Mouse (Mus musculus) limb, embryonic 10.5 days (tissue): ENCODE data around the gene Carmil1. TPM values are rescaled to one million over a fixed set of nuclear protein-coding genes. Genes with fewer than 3 reads are reported as not detected.

Source experiments
- DNase-seq: peaks from one replicate; pipeline ENCODE4 v3.0.0-alpha.2; 2017; ENCODE audit warnings: low spot score
- H3K27ac ChIP-seq: fragments of 300-500 bp; sonication (generic); 2 replicates; pipeline ENCODE4 v1.5.1; 2016; ENCODE audit warnings: mild to moderate bottlenecking
- H3K27me3 ChIP-seq: fragments of 300-500 bp; sonication (generic); 2 replicates; pipeline ENCODE4 v1.6.1; 2016; ENCODE audit warnings: low read depth, mild to moderate bottlenecking; ENCODE audit not compliant: poor library complexity, severe bottlenecking
- H3K36me3 ChIP-seq: fragments of 300-500 bp; sonication (generic); 2 replicates; pipeline ENCODE4 v1.6.1; 2016; ENCODE audit warnings: mild to moderate bottlenecking, moderate library complexity
- H3K4me1 ChIP-seq: fragments of 300-500 bp; sonication (generic); 2 replicates; pipeline ENCODE4 v1.6.1; 2016
- H3K4me3 ChIP-seq: fragments of 300-500 bp; sonication (generic); 2 replicates; pipeline ENCODE4 v1.5.1; 2016; ENCODE audit warnings: mild to moderate bottlenecking, moderate library complexity
- H3K9me3 ChIP-seq: fragments of 300-500 bp; sonication (generic); replicated peaks from 2 replicates; pipeline ENCODE4 v1.6.1; 2016; ENCODE audit warnings: mild to moderate bottlenecking
- WGBS: fragments of 180-500 bp; shearing (Covaris S2); methylation state at CpG from one replicate; pipeline ENCODE4 v1.1.7; 2016; 5-methylcytosine and 5-hydroxymethylcytosine counted together
- polyA plus RNA-seq: library from polyadenylated mRNA; unstranded; fragments of >200 nt; fragmentation: Nextera tagmentation; extraction: Ambion mirVana; gene quantifications from 2 replicates; pipeline ENCODE4 v1.2.1, GENCODE M21; 2016

The Carmil1 gene
- polyA plus RNA-seq, 1 experiment from 2014 or later = 33.1 TPM

DNA sequence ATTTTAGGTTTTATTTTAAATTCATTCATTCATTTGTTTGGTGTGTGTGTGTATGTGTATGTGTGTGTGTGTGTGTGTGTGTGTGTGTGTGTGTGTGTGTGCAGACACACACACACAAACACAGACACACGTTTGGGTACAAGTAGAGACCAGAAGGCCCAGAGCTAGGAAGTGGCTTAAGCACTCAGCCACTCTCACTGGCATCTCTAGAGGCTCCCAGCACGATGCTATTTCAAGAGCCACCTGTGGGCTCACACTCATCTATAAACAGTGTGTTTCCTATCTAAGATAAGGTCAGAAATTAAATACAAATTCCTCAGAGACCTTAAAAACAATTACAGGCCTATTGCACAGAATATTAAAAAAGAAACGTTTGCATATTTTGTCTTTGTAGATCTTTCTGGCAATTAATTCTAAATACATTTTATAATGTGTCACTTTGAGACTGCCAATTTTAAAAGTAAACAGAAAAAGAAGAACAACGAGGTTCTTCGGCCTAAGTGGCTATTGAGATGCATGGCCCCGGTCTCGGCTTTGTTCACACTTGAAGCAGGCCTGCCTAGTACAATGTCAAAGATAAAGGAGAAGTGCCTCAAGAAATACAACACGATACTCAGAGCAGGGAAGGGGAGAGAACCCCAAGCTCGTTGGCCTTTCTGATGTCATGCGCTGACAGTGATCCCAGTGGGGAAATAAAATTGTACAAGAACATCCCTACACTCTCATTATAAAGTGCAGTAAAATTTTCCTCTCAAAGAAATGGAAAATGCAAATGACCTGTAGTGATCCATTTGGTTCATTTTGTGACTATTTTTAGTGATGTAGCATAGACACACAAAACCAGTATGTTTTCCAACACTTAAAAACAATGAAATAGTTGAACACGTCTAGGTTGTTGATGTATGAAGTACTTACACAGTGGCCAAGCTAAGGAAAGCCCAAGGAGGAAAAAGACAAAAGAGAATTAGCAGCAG, 179.2 kb downstream of the Carmil1 start:
- no peak for DNase-seq
- H3K4me1 ChIP-seq = peaks cover 17% of the 10 kb centered on the region
- H3K27me3 ChIP-seq = no peaks in the 10 kb centered on the region
- no peaks in the 10 kb centered on the region for H3K9me3 ChIP-seq
- H3K36me3 ChIP-seq = no peaks in the 10 kb centered on the region
- no peak overlapping the region for H3K27ac ChIP-seq
- H3K4me3 ChIP-seq = no peak overlapping the region
- WGBS = 85% methylated on average over 11 of the region's 11 CpGs

DNA sequence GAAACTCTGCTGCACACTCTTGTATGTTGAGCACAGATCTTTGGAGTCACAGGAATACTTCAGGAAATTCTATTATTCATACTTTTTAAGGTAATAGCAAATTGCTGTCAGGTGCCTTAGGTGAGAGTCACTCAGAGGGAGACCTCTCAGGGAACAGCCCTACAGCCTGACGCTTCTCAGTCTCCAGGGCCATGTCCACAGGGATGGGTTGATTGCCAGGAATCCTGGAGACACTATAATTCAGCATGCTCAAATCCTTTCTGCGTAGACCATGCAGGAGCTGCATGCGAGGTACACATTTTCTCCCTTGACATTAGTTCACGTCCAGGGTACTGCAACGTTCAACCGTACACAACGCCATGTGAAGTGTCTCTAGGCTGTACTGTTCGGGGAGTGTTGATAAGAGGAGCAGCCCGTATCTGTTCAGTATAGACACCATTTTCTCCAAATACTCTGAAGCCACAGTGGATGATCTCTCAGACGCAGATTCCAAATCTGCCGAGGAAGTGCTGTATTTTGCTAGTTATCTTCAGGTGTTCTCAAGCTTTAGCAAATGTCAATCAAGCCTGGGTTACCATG, 180.0 kb downstream of the Carmil1 start:
- DNase-seq = no peak
- 92% methylated on average over 11 of the region's 11 CpGs for WGBS
- H3K27ac ChIP-seq = no peak overlapping the region
- H3K36me3 ChIP-seq = no peaks in the 10 kb centered on the region
- no peak overlapping the region for H3K4me3 ChIP-seq
- peaks cover 9% of the 10 kb centered on the region for H3K4me1 ChIP-seq
- no peaks in the 10 kb centered on the region for H3K9me3 ChIP-seq
- H3K27me3 ChIP-seq = no peaks in the 10 kb centered on the region

DNA sequence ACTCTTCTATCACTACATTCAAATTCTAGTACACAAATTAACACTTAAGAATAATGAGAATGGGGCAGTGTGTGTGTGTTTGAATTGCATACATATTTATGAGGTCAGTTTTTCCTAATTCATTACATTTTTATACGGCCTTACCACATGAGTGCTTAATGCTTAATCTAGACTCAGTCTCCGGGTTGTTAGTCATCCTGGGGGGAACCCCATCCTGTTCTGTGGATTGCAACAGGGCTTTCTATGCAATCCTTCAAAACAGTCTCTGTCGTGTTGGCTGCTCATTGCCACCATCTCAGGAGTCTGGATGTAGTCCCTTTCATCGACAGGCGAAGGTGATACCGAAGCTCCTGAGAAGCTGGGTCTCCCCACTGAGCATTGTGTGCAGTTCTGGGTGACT, 184.0 kb downstream of the Carmil1 start:
- H3K9me3 ChIP-seq = no peaks in the 10 kb centered on the region
- WGBS = 93% methylated on average over 6 of the region's 6 CpGs
- H3K27ac ChIP-seq = no peak overlapping the region
- no peaks in the 10 kb centered on the region for H3K36me3 ChIP-seq
- H3K27me3 ChIP-seq = no peaks in the 10 kb centered on the region
- no peak for DNase-seq
- H3K4me3 ChIP-seq = no peak overlapping the region
- no peaks in the 10 kb centered on the region for H3K4me1 ChIP-seq

DNA sequence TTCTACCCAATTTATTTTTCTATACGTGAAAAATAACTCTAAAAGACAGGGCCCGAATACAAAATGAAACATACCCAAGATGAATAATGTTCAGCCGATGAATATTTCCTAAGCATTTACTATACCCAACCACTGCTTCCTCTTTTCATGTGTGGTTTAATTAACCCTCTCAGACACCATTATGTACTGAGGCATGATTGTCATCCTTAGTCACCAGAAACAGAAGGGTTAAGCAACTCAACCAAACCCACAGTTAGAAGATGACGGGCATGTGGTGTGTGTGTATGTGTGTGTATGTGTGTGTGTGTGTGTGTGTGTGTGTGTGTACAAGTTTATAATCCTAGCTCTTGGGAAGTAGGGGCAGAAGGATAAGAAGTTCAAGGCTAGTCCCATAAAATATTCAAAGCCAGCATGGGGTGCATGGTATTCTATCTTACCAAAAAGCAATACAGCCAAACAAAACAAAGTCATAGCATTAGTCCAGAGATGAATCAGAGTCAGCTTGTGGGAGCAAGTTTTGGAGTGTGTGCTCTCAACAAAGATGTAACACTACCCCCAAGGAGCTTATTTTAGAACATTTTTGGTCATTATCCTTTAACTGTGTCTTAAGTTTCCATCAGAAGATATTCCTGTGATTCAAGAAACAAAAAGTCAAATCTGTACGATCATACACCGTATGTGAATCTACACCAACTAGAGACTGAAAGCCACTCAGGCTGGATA, 185.6 kb downstream of the Carmil1 start:
- no peak overlapping the region for H3K4me3 ChIP-seq
- no peaks in the 10 kb centered on the region for H3K27me3 ChIP-seq
- WGBS = 94% methylated on average over 6 of the region's 6 CpGs
- no peaks in the 10 kb centered on the region for H3K4me1 ChIP-seq
- no peak for DNase-seq
- no peaks in the 10 kb centered on the region for H3K36me3 ChIP-seq
- no peak overlapping the region for H3K27ac ChIP-seq
- H3K9me3 ChIP-seq = no peaks in the 10 kb centered on the region

DNA sequence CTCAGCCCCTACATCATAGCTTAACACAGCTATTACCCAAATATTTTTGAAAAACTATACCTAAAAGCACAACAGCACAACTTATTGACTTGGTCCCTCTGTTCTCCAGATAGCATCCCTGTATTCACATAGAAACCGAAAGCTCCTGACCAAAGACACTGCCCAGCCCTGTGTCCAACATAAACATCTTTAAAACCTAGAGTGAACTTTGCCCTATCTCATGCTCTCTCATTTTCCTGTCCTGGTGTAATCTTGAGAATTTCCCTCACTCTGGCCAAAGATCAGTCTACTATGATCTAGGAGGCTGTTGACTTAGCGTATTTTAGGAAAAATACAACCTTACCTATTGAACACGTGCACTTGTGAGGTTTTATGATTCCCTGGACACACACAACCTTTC, 187.5 kb downstream of the Carmil1 start:
- Histone ChIP-seq H3K9me3 (no peaks in the 10 kb centered on the region), H3K27me3 (no peaks in the 10 kb centered on the region), H3K36me3 (no peaks in the 10 kb centered on the region), H3K4me1 (no peaks in the 10 kb centered on the region), H3K27ac (no peak overlapping the region), H3K4me3 (no peak overlapping the region)
- 87% methylated on average over 3 of the region's 3 CpGs for whole genome bisulfite sequencing
- DNase-seq = no peak

DNA sequence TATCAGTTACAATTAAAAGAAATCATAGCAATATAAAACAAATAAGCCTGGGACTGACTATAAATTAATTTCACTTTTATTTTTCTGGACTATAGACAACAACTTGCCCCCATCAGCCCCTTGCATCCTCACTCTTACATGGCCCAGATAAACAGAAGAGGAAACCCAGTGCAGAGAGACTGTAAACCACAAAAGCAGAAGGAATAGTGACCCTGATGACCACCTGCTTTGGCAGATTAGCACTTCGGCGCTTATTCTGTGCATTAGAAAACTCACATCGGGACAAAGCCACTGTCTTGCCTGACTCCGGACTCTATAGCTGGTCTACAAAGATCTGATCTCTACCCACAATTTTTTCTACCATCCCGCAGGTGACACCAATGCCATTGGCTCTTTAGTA, 188.5 kb downstream of the Carmil1 start:
- DNase-seq = no peak
- Histone ChIP-seq H3K4me1 (no peaks in the 10 kb centered on the region), H3K27me3 (no peaks in the 10 kb centered on the region), H3K27ac (no peak overlapping the region), H3K4me3 (no peak overlapping the region), H3K9me3 (no peaks in the 10 kb centered on the region), H3K36me3 (no peaks in the 10 kb centered on the region)
- 93% methylated on average over 5 of the region's 5 CpGs for WGBS

DNA sequence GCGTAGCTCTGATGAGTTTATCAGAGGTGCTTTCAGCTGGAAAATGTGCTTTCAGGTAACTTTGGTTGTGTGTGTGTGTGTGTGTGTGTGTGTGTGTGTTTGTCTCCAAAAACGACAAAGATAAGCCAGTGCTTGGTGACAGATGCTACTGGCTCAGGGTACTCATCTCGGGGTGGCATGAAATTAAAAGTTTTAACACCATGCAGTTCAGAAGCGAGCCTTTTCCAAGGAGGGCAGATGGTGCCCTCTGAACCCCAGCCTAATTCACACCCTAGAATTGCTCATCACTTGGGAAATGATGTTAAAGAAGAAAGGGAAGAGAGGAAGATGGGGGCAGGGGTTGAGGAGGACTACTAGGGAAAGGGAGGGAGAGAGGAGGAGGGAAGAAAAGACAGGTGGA, 198.4 kb downstream of the Carmil1 start:
- Histone ChIP-seq H3K36me3 (no peaks in the 10 kb centered on the region), H3K27ac (no peak overlapping the region), H3K4me1 (0 out of 2 replicates have a peak, but pooled peaks cover 3% of the 10 kb centered on the region), H3K9me3 (no peaks in the 10 kb centered on the region), H3K27me3 (no peaks in the 10 kb centered on the region), H3K4me3 (no peak overlapping the region)
- no peak for DNase-seq
- WGBS = 68% methylated on average over 4 of the region's 4 CpGs

DNA sequence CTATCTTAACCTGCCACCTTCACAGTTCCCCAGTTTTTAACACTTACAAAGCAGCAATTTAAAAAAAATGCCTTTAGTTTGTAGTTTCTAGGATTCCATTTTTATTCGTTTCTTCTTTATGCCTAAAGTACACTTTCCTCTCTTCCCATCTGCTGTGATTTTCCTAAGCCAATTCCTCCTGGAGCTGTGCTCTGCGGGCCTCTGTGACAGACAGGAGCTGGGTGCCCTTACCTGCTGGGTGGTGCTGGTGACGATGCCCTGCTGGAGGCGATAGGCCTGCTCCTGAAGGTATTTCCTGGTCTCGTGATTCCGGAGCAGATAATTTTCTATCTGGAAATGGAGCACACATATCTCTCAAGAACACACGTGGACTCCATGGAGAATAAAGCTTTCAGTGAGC, 198.9 kb downstream of the Carmil1 start:
- Histone ChIP-seq H3K27ac (no peak overlapping the region), H3K4me3 (no peak overlapping the region), H3K4me1 (0 out of 2 replicates have a peak, but pooled peaks cover 3% of the 10 kb centered on the region), H3K9me3 (no peaks in the 10 kb centered on the region), H3K27me3 (no peaks in the 10 kb centered on the region), H3K36me3 (no peaks in the 10 kb centered on the region)
- WGBS = 90% methylated on average over 7 of the region's 7 CpGs
- DNase-seq = no peak

DNA sequence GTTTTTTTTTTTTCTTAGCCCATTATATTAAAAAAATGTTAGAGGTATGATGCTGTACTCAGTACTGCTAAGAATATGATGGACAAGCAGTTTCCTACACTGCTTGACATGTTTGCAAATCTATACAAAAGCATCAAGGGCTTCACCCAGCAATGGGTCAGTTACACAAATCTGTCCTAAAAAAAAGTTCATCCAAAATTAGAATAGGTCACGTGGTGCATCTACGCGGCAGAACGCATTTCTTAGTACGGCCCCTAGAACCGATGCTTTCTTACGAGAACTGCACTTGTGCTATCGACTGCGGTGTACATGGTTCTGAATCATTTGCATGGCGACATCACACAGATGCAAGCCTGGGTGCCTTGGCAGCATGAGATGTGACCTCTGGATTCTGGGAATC, 208.0 kb downstream of the Carmil1 start:
- no peaks in the 10 kb centered on the region for H3K4me1 ChIP-seq
- H3K4me3 ChIP-seq = no peak overlapping the region
- H3K36me3 ChIP-seq = peaks cover 8% of the 10 kb centered on the region; the same call in 1 of the 2 replicates
- DNase-seq = no peak
- WGBS = 95% methylated on average over 10 of the region's 10 CpGs
- H3K9me3 ChIP-seq = no peaks in the 10 kb centered on the region
- no peak overlapping the region for H3K27ac ChIP-seq
- no peaks in the 10 kb centered on the region for H3K27me3 ChIP-seq

DNA sequence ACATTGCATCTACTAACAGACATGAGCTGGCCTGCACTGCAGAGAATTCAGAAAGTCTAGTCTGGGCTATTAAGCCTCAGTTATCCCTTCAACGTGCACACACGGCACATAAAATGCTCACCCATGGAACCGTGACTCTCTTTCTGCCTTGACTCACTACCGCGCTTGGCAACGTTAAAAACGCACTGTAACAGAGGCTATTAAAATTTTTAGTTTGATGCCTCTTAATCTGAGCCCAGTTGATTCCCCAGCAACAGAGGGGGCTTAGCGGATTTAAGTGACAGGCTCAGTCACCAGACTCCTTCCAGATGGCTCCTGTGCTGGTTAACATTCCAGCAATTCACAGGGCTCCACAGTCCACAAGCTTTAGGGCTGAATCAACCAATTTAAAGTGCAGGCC, 213.0 kb downstream of the Carmil1 start:
- WGBS = 77% methylated on average over 8 of the region's 8 CpGs
- no peaks in the 10 kb centered on the region for H3K27me3 ChIP-seq

DNA sequence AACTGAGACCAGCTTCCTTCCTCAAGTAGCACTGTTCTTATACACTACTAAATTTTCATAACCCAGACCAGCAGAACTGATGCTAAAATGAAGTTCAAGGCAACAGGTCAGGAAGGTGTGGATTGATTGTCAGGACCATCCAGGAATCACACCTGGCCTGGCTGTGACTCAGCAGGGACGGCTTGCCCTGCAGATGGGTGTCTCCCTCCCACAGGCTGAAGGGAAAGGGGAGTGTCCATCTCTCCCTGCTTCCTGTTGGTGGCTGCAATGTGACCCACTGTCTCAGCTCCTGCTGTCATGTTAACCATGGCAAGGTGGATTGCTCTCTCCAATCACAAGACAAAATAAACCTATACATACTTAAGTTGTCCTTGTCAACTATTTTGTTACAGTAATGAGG, 215.1 kb downstream of the Carmil1 start:
- 58% methylated on average over 1 of the region's 1 CpGs for WGBS
- Histone ChIP-seq H3K4me1 (peaks cover 6% of the 10 kb centered on the region; the same call in 1 of the 2 replicates), H3K4me3 (no peak overlapping the region), H3K27me3 (no peaks in the 10 kb centered on the region), H3K36me3 (peaks cover 13% of the 10 kb centered on the region; the same call in 1 of the 2 replicates), H3K9me3 (no peaks in the 10 kb centered on the region), H3K27ac (no peak overlapping the region)
- DNase-seq = no peak

More for the DNA sequence above, 213.0 kb downstream of the Carmil1 start:
- H3K4me3 ChIP-seq = no peak overlapping the region
- DNase-seq = no peak
- H3K4me1 ChIP-seq = peaks cover 6% of the 10 kb centered on the region; the same call in 1 of the 2 replicates
- H3K9me3 ChIP-seq = no peaks in the 10 kb centered on the region
- no peak overlapping the region for H3K27ac ChIP-seq
- peaks cover 13% of the 10 kb centered on the region; the same call in 1 of the 2 replicates for H3K36me3 ChIP-seq

DNA sequence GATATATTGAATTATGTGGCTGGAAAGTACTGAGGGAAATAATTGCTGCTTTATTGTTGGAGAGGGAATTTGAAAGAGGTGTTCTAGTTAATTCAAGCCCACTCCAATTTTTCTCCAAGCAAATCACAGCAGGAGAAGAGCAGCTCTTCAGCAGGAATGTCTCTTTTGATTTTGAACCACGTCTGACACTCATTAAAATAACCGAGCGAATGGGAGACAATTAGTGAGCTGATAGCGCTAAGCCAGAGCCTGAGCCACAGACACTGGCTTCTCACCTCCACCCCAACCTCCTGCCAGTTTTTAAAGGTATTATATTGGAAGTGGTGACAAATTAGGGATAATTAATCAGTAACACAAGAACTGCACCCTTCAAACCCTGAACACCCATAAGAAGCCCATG, 217.8 kb downstream of the Carmil1 start:
- Histone ChIP-seq H3K4me1 (peaks cover 6% of the 10 kb centered on the region; the same call in 1 of the 2 replicates), H3K27me3 (no peaks in the 10 kb centered on the region), H3K36me3 (peaks cover 5% of the 10 kb centered on the region; the same call in 1 of the 2 replicates), H3K9me3 (no peaks in the 10 kb centered on the region), H3K27ac (no peak overlapping the region), H3K4me3 (no peak overlapping the region)
- no peak for DNase-seq
- WGBS = 40% methylated on average over 4 of the region's 4 CpGs
